Mouse (Mus musculus) ES-E14 (cell line): Measurements from ENCODE around the gene Psen1.

Experiments
- CHD2 ChIP-seq: IDR thresholded peaks from 2 replicates; pipeline ENCODE4 v1.6.1; 2014; ENCODE audit warnings: mild to moderate bottlenecking, low read depth, low read length, inconsistent platforms
- HCFC1 ChIP-seq: IDR thresholded peaks from 2 replicates; pipeline ENCODE4 v1.6.1; 2012; ENCODE audit warnings: low read length, inconsistent platforms, borderline replicate concordance; ENCODE audit not compliant: insufficient read depth
- ZC3H11A ChIP-seq: IDR thresholded peaks from 2 replicates; pipeline ENCODE4 v1.6.1; 2012; ENCODE audit warnings: low read depth, mild to moderate bottlenecking, inconsistent platforms, low read length, borderline replicate concordance

GRCm38 (mm10) chr12:83641233-83641632 is 46.7 kb upstream of the Psen1 start:
- TF ChIP-seq HCFC1 (no peak), ZC3H11A (no peak), CHD2 (no peak)
